Mouse (Mus musculus): ENCODE measurements around the gene Zscan18. TPM values are rescaled to one million over a fixed set of nuclear protein-coding genes. Genes with fewer than 3 reads are reported as not detected.
"Not testable (repeated sequence)": the region's sequence is repeated elsewhere in the genome, so short reads cannot be mapped to it uniquely, and the experiment has no call there.

The Zscan18 gene
- total RNA-seq (2021) = 10 to 100 TPM; 24.8 to 25.0 TPM
- long read RNA-seq, experiment 1, transcript Zscan18-205 (7 exons, 3,709 nt) = major isoform, 13 of 32 reads
- long read RNA-seq, experiment 1, partial matches to known transcripts = 1 of 32 reads
- long read RNA-seq, experiment 1, other reads (novel, unspliced or antisense) = 13 of 32 reads
- long read RNA-seq, experiment 2, transcript Zscan18-205 (7 exons, 3,709 nt) = major isoform, 19 of 31 reads
- long read RNA-seq, experiment 2, partial matches to known transcripts = 0 of 31 reads
- long read RNA-seq, experiment 2, other reads (novel, unspliced or antisense) = 8 of 31 reads

DNA sequence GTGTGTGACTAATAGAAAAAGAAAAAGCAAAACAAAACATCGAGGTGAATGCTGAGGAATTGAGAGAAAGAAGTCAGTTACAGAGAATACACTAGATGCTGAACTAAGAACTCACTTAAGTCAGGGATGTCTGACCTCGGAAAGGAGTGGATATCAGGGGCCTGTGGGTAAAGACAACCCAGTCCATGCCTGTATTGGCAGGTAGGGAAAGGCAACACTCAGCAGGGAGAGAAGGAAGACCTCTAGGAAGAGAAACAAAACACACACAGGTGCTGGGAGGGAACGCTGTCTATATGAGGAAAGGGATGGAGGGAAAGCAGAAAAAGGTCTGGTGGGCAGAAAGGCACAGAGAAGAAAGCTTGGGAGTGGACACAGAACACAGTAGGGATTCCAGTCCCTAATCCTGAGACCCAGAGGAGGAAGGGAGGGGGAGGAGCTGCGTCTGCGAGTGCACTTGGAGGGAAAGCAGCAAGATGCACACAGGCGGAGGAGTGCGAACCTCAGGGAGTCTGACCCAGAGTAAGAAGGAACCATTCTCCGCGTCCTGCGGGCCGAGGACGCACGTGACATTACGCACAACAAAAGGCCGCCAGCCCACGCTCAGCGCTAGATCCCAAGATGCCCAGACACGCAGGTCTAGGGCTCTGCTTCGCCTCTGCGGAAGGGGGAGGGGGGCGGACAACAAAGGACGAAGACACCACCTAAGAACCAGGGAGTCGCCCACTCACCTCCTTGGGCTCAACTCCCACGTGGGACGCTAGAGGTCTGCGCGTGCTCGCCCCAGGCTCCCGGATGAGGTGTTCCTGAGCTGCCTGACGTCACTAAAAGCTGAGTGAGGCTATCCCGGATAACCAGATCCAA lies at the start of gene Zscan18:
Gene Zscan18, minus strand, starts transcription at position 770 of the 861 bp plus-strand sequence.
- H3K4me3 ChIP-seq = peak within 1 kb of the TSS; percentile 71
- H3K27ac ChIP-seq = peak within 1 kb of the TSS; percentile 95
- DNase-seq (ENCODE audit: low spot score in 2 of 2) = peak; percentile 81 to 85
- no peak for TF ChIP-seq CTCF (conservative IDR thresholded peaks at IDR 0.05)

GRCm38 (mm10) chr7:12835779-12836178 lies 32.3 kb upstream of the Zscan18 start:
- DNase-seq (ENCODE audit: low spot score in 2 of 2) = no peak
- TF ChIP-seq CTCF (conservative IDR thresholded peaks at IDR 0.05) = no peak
- Histone ChIP-seq H3K27ac (no peak overlapping the region), H3K4me3 (peak overlapping the region; percentile 77; the same call in 1 of the 2 replicates)

DNA sequence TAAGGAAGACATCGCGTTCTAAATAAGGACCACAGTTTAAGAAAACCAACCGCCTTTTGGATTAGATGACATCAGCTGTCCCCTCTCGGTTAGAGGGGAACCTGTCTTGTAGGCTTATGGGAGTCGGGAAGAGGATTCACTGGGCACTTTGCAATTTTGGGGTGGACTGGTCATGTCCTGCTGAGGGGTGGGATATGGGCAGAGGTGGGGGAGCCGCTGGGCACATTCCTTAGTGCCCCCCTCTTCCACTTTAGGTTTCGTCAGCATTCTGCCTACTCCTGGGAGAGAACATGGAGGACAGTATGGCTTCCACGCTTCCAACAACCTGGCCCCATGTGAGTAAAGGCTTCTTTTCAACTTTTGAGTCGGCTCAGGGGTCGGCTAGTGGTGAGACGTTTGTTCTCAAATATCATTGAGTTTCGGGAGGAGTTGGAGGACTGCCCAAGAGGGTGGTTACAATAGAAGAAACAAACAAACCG lies 31.8 kb upstream of the Zscan18 start:
- no peak for DNase-seq (ENCODE audit: low spot score in 2 of 2)
- Histone ChIP-seq H3K4me3 (peak overlapping the region; percentile 77), H3K27ac (peak overlapping the region; percentile 89)
- no peak for TF ChIP-seq CTCF (conservative IDR thresholded peaks at IDR 0.05)

- peak; percentile 79 to 82 for DNase-seq (ENCODE audit: low spot score in 2 of 2)
- Histone ChIP-seq H3K4me3 (peak within 1 kb of the TSS; percentile 77), H3K27ac (peak within 1 kb of the TSS; percentile 89)
- TF ChIP-seq CTCF (conservative IDR thresholded peaks at IDR 0.05) = peak; percentile 52
Observed at GRCm38 (mm10) chr7:12834162-12835120, 31.0 kb upstream of the Zscan18 start, which contains the start of gene Zfp110. Zfp110 (plus strand) TSS chr7:12834761.

- TF ChIP-seq CTCF (conservative IDR thresholded peaks at IDR 0.05) = peak; percentile 31
- H3K4me3 ChIP-seq = peak within 1 kb of the TSS; percentile 82
- H3K27ac ChIP-seq = peak within 1 kb of the TSS; percentile 94
- DNase-seq (ENCODE audit: low spot score in 2 of 2) = peak; percentile 91 to 94
Observed at GRCm38 (mm10) chr7:12818521-12819295, 15.3 kb upstream of the Zscan18 start, which contains the start of gene Zfp329. Zfp329 (minus strand) TSS chr7:12818858.

- Histone ChIP-seq H3K27ac (no peak overlapping the region), H3K4me3 (no peak overlapping the region)
- no peak for DNase-seq (ENCODE audit: low spot score in 2 of 2)
- TF ChIP-seq CTCF (conservative IDR thresholded peaks at IDR 0.05) = no peak; the same call in 1 of the 2 replicates
Observed at GRCm38 (mm10) chr7:12815566-12815965, 12.1 kb upstream of the Zscan18 start.

GRCm38 (mm10) chr7:12803727-12804071 lies 264 bp upstream of the Zscan18 start:
- no peak for DNase-seq (ENCODE audit: low spot score in 2 of 2)
- Histone ChIP-seq H3K27ac (peak overlapping the region; percentile 95), H3K4me3 (peak overlapping the region; percentile 71)
- TF ChIP-seq CTCF (conservative IDR thresholded peaks at IDR 0.05) = no peak

- TF ChIP-seq CTCF (conservative IDR thresholded peaks at IDR 0.05) = no peak
- Histone ChIP-seq H3K4me3 (no peak overlapping the region), H3K27ac (no peak overlapping the region)
- no peak for DNase-seq (ENCODE audit: low spot score in 2 of 2)
Observed at GRCm38 (mm10) chr7:12799554-12799953, 3.9 kb downstream of the Zscan18 start.

DNA sequence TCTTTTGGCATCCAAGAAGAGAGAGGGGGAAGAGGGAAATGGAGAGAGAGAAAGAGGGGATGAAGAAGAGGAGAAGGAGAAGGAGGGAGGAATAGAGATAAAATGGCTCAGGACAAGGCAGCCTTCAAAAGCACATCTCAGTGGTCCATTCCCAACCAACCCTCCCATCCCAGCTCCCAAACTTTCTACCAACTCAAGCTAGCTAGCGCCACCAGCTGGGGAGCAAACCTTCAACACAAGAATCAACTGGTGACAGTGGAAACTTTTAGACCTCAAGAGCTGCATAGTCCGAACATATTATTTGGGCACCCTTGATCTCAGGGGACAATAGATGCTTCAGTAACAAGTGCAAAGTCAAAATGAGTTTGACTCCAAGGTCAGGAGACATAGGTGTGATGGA lies 5.5 kb downstream of the Zscan18 start:
- no peak for TF ChIP-seq CTCF (conservative IDR thresholded peaks at IDR 0.05)
- Histone ChIP-seq H3K4me3 (no peak overlapping the region), H3K27ac (no peak overlapping the region)
- DNase-seq (ENCODE audit: low spot score in 2 of 2) = no peak

GRCm38 (mm10) chr7:12792624-12793023 lies 10.8 kb downstream of the Zscan18 start:
- not testable (repeated sequence) for H3K4me3 ChIP-seq; H3K27ac ChIP-seq; DNase-seq (ENCODE audit: low spot score in 2 of 2)

DNA sequence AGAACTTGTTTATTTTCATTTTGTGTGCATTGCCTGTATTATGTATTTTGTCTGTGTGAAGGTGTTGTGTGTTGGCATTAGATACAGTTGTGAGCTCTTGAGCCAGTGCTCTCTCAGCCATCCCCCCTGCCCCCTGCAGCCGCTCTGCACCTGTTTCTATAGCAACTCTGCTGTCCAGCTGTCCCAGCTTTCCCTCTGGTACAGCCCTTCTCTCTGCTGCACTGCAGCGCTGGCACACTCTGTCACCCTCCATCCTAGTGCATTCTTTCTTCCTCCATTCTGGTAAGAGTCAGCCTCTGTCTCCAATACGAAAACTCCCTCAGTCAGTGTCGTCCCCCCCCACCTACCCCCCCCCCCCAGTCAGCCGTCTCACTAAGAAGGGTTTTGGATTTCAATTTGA lies 15.4 kb downstream of the Zscan18 start:
- no peak for DNase-seq (ENCODE audit: low spot score in 2 of 2)
- TF ChIP-seq CTCF (conservative IDR thresholded peaks at IDR 0.05) = no peak
- no peak overlapping the region for H3K27ac ChIP-seq

More for the DNA sequence above, 15.4 kb downstream of the Zscan18 start:
- no peak overlapping the region for H3K4me3 ChIP-seq
